Mouse (Mus musculus) ES-Bruce4 (cell line): Measurements from ENCODE around the gene 1700003F12Rik. TPM values are rescaled to one million over a fixed set of nuclear protein-coding genes. Genes with fewer than 3 reads are reported as not detected.

Source experiments
- H3K27ac ChIP-seq: 2 replicates; pipeline ENCODE4 v1.5.1; 2012; ENCODE audit warnings: low read length, inconsistent platforms; ENCODE audit not compliant: insufficient read depth
- H3K27me3 ChIP-seq: 2 replicates; pipeline ENCODE4 v1.6.1; 2012; ENCODE audit warnings: mild to moderate bottlenecking, low read length, inconsistent platforms; ENCODE audit not compliant: control insufficient read depth, poor library complexity, insufficient read depth, severe bottlenecking
- H3K36me3 ChIP-seq: 2 replicates; pipeline ENCODE4 v1.6.1; 2012; ENCODE audit warnings: inconsistent platforms, mild to moderate bottlenecking, low read length, moderate library complexity; ENCODE audit not compliant: control insufficient read depth, poor library complexity, insufficient read depth, severe bottlenecking
- H3K4me1 ChIP-seq: one replicate; pipeline ENCODE4 v1.8.1; 2011; ENCODE audit warnings: low read length; ENCODE audit not compliant: control insufficient read depth, insufficient read depth
- H3K4me3 ChIP-seq: 2 replicates; pipeline ENCODE4 v1.5.1; 2011; ENCODE audit warnings: low read depth, mild to moderate bottlenecking, low read length
- H3K9ac ChIP-seq: 2 replicates; pipeline ENCODE4 v1.6.1; 2012; ENCODE audit warnings: low read depth, mild to moderate bottlenecking, inconsistent platforms; ENCODE audit not compliant: poor library complexity, severe bottlenecking
- H3K9me3 ChIP-seq: replicated peaks from 2 replicates; pipeline ENCODE4 v1.6.1; 2012; ENCODE audit warnings: mild to moderate bottlenecking, low read length, inconsistent platforms; ENCODE audit not compliant: control insufficient read depth, poor library complexity, insufficient read depth, severe bottlenecking
- CTCF ChIP-seq: IDR thresholded peaks from one replicate; pipeline ENCODE4 v1.8.1; 2011; ENCODE audit warnings: low read depth, low read length
- EP300 ChIP-seq: IDR thresholded peaks from 2 replicates; pipeline ENCODE4 v1.6.1; 2011; ENCODE audit warnings: low read depth, low read length; ENCODE audit not compliant: insufficient read depth
- POLR2A ChIP-seq: IDR thresholded peaks from one replicate; pipeline ENCODE4 v1.8.1; 2011; ENCODE audit warnings: low read length; ENCODE audit not compliant: insufficient read depth
- polyA plus RNA-seq: library from polyadenylated mRNA; stranded (reverse); fragments of >200 nt; gene quantifications from 2 replicates; pipeline ENCODE4 v1.2.4, GENCODE M21; 2011; ENCODE audit warnings: low read depth; ENCODE audit not compliant: missing spikeins, insufficient read depth, insufficient read length

Gene 1700003F12Rik
- polyA plus RNA-seq, 1 experiment: not detected

- H3K27ac ChIP-seq: no peak overlapping the region
- no peak overlapping the region for H3K4me3 ChIP-seq
- H3K4me1 ChIP-seq: peaks cover 1% of the 10 kb centered on the region
- no peak for TF ChIP-seq CTCF
- TF ChIP-seq POLR2A: no peak
- H3K36me3 ChIP-seq: peaks cover 5% of the 10 kb centered on the region
- no peak overlapping the region for H3K9ac ChIP-seq
- no peaks in the 10 kb centered on the region for H3K9me3 ChIP-seq
- no peaks in the 10 kb centered on the region for H3K27me3 ChIP-seq
Observed at GRCm38 (mm10) chr2:154541630-154542029, 5.3 kb upstream of the 1700003F12Rik start.

DNA sequence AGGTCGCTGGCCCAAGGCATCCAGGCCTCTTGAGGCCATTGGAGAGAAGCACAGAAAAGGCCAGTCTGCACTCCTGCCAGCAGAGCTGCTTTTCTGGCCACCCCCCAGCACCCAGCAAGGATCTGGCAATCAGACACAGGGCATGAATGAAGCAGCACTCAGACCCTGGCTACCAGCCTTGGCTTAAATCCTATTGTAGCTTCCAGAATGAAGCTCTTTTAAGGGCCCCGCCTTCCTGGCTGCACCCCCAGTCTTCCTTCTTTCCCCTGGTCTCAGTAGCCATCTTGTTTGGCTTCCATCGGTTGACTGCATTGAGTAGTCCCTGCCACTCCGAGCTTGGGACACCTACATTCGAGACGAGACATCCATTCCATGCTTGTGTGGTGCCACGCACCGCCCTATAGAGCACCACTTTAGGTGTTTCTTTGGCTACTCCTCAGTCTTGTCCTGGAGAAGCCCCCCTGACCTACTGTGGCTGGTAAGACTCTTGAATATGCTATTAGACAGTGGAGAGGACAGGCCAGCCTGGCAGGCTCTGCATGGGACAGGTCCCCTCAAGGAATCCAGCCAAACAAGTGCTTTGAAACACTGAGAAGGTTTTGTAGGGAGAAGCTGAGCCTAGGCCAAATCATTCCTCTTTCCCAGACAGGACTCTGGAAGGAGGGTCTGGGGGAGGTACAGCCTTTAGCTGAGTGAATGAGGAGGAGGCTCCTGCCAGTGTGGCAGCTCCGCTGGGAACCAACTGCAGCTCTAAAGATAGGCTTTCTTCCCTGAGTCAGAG is 3.1 kb upstream of the 1700003F12Rik start:
- Histone ChIP-seq H3K27ac (no peak overlapping the region), H3K4me3 (no peak overlapping the region), H3K4me1 (peaks cover 2% of the 10 kb centered on the region), H3K9me3 (no peaks in the 10 kb centered on the region), H3K9ac (no peak overlapping the region), H3K27me3 (no peaks in the 10 kb centered on the region), H3K36me3 (no peaks in the 10 kb centered on the region)
- TF ChIP-seq CTCF (no peak), POLR2A (no peak), EP300 (no peak)

DNA sequence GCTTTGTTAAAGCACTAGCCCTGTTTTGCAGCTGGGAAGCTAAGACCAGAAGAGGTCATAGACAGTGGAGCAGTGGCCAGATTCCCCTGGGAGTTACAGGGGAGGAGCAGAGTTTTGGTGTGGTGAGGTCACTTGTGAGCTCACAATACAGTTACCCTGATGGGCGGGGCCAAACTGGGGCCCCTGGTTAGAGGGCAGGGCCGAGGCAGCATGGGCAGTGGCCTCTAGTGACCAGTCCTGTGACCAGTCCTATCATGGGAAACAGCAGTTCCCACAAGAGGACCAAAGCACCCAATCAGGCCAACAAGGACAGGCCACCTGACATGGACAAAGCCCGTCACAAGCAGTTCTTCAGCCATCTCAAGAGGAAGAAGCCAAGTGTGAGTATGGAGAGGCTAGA is 1.8 kb downstream of the 1700003F12Rik start:
- no peak overlapping the region for H3K27ac ChIP-seq
- no peak overlapping the region for H3K4me3 ChIP-seq

DNA sequence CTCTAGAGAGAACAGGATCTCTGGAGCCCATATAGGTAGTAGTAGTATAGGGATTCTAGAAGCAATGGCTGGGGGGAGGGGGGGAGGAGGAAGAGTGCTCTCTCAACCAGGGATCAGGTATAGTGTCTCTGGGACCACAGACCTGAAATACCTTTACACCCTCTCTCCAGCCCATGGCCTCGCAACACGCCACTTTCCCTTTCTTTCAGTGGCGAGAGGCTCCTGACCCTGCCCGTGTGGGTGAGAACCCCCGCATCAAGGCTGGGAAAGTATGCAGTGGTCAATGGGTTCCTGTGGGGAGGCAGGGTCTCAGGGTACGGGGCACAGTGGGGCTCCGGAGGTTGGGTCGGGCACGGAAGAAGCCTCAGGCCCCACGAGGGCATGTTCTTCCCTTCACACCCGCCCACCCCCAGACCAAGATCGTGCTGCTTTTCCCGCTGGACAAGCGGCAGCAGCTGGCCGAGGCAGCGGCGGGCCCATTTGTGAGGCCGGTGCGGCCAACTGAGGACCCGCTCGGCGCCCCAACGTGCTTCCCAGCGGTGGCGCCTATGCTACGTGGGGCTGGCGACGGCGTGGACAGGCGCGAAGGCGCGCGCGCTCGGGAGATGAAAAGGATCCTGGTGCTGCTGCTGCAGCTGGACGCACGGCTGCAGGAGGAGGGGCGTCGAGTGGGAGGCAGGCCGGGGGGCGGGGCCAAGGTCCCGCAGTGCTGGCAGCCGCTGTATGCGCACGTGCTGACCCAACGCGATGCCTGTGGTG is 2.4 kb downstream of the 1700003F12Rik start:
- Histone ChIP-seq H3K9ac (peak overlapping the region; percentile 36; the same call in 1 of the 2 replicates), H3K4me1 (peaks cover 2% of the 10 kb centered on the region), H3K9me3 (no peaks in the 10 kb centered on the region), H3K27ac (no peak overlapping the region), H3K36me3 (no peaks in the 10 kb centered on the region), H3K27me3 (peaks cover 2% of the 10 kb centered on the region; the same call in 1 of the 2 replicates), H3K4me3 (peak overlapping the region; percentile 27)
- TF ChIP-seq CTCF (no peak), POLR2A (no peak), EP300 (no peak)

More for the DNA sequence above, 1.8 kb downstream of the 1700003F12Rik start:
- Histone ChIP-seq H3K9me3 (no peaks in the 10 kb centered on the region), H3K27me3 (peaks cover 2% of the 10 kb centered on the region; the same call in 1 of the 2 replicates), H3K9ac (no peak overlapping the region), H3K4me1 (peaks cover 3% of the 10 kb centered on the region), H3K36me3 (no peaks in the 10 kb centered on the region)
- no peak for TF ChIP-seq EP300
- no peak for TF ChIP-seq CTCF
- TF ChIP-seq POLR2A: no peak

GRCm38 (mm10) chr2:154549886-154550189 is 3.0 kb downstream of the 1700003F12Rik start:
- Histone ChIP-seq H3K27ac (no peak overlapping the region), H3K4me1 (peaks cover 2% of the 10 kb centered on the region), H3K27me3 (peaks cover 2% of the 10 kb centered on the region; the same call in 1 of the 2 replicates), H3K9ac (0 out of 2 replicates have a peak overlapping the region, but pooled peaks have one; percentile 36), H3K4me3 (no peak overlapping the region), H3K9me3 (no peaks in the 10 kb centered on the region), H3K36me3 (no peaks in the 10 kb centered on the region)
- TF ChIP-seq EP300: no peak
- no peak for TF ChIP-seq POLR2A
- peak; percentile 4 for TF ChIP-seq CTCF

DNA sequence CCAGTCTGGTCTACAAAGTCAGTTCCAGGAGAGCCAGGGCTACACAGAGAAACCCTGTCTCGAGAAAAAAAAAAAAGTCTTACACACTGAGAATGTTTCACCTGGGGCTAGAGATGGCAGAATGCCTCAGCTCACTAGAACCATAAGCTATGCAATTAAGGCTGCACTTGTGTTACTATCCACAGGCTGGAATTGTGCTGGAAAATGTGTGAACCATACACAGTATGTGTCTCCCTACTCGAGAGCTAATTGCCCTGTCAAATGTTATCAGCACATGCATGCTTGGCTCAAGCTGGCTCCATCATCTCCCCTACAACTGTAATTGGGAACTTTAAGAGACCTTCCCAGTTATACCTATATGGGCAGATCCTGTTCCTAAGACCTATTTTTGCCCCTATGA is 4.1 kb downstream of the 1700003F12Rik start:
- Histone ChIP-seq H3K9ac (no peak overlapping the region), H3K27me3 (peaks cover 2% of the 10 kb centered on the region; the same call in 1 of the 2 replicates), H3K4me3 (no peak overlapping the region), H3K27ac (no peak overlapping the region), H3K4me1 (peaks cover 2% of the 10 kb centered on the region), H3K36me3 (no peaks in the 10 kb centered on the region), H3K9me3 (no peaks in the 10 kb centered on the region)
- TF ChIP-seq POLR2A (no peak), CTCF (no peak), EP300 (no peak)
